Mouse (Mus musculus) T-helper 17 cell (primary cell): ENCODE measurements around the gene Wdr1.
"Not testable (repeated sequence)": the region's sequence is repeated elsewhere in the genome, so short reads cannot be mapped to it uniquely, and the experiment has no call there.

Source experiments
- in situ Hi-C, 2 experiments: fragments of 300-600 bp; cut with MboI, MseI; formaldehyde crosslinking; loops; 1 replicate in 1 of 2; 2 replicates in 1 of 2; pipeline ENCODE4 v1.15.1; 2025; ENCODE audit warnings: high pct_unique_total_duplicates in 2 of 2

The Wdr1 gene

DNA sequence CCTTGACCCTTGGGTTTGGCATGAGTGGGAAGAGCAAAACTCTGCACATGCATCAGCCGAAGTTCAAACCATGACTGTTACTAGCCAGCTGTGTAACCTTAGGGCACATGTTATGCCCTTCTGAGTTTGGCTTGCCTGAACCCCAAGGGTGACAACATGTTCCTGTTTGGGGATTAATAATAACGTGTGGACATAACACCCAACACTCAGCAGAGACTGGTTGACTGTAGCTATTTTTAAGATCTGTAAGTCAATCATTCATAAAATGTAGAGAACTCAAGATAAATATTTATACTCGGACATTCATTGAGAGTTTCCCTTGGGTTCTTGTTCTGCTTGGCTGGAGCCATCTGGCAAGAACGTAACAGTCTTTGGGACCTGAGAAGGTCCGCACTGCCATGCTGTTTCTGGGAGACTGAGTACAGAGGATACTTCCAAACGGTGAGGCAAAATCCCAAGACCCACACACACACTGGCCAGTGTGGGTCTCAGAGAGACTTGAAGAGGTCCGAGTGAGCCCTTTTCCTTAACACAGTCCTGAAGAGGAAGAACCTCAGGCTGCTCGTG, 66.4 kb downstream of the Wdr1 start:
- in situ Hi-C loops, result no loop called here

DNA sequence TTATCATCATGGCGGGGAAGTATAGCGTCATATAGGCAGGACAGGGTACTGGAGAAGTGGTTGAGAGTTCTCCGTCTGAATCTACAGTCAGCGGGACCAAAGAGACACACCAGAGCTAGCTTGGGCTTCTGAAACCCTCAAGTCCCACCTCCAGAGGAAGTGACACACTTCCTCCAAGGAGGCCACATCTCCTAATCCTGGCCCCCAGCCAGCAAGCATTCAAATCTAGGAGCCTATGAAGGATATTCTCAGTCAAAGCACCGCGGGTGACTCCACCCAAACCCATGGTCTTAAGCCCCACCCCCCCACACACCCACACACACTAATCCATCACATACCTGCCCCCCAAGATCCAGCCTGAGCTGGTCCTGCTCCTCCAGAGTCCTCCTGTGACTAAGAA, 69.1 kb downstream of the Wdr1 start:
- in situ Hi-C loops, result no loop called here

DNA sequence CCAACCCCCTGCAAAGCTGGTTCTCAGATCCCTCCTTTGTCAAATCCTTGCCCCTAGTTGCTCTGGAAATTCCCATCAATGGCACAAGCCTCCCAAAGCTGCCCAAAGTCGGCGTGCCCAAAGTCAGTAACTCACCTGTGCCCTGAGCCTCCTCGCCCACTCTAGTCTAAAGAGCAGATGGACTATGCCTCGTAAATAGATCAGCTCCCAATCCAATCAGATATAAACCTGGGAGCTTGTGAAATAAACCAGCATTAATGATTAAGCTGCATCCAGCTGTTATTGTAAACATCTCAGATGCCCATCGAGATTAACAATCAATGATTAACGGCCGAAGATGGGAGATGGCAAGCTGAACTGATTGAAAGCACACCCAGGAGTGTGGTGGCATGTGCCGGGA, 71.3 kb downstream of the Wdr1 start:
- in situ Hi-C loops, result no loop called here

DNA sequence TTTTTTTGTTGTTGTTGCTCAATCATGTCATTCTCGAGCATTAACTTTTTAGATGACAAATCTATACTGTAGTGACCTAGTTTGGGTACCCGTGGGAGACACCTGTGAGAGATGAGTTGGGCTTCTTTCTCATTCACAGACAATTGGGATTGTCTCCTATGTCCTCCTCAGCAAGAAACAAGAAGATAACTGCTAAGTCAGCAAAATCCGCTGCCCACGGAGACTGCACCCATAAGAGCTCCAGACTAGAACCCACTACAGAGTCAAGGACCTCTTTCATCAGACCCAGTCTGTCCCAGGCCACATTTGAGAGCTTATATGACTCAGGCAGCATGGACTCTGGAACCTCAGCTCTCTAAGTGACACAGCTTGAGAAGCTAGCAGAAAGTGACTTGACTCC, 73.3 kb downstream of the Wdr1 start:
- in situ Hi-C loops, result no loop called here

DNA sequence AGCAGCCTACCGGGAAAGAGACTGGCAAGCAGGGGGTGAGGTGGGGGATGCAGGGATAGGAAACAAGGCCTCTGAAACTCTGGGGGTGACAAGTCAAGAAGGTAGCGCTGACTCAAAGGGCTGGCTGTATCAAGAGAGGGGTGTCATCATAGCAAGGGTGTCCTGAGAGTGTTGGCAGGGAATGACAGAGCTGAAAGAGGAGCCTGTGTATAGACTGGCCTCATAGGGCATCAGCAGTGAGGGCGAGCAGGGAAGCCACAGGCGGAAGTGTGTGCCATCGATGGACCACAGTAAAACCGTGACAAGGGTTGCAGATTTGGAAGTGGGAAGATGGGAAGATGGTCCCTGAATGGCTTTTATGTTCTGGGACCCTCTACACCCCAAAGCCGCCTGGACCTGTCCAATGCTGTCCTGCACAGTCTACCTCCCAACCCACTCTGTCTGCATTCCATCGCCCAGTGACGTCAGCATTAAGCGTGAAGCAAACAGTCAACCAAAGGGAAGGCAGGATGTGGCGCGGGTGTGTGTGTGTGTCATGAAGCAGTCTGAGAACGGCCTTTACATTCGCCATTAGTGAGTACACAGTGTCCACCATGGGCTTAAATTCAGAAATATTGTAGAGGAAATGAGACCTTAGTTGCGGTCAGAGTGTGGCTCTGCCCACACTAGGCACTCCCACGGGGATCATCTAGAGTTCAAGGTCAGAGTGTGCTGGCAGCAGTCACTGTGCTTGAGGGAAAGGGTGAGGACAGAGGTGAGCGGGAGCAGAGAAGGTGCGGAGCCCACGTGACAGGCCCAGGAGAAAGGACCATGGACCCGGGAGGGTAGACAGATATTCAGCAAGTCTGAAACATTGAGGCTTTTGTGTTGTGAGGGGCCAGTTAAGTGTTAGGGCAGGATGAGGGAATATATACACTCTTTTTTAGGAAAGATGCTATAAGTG, 74.1 kb downstream of the Wdr1 start:
- in situ Hi-C loops, result no loop called here

DNA sequence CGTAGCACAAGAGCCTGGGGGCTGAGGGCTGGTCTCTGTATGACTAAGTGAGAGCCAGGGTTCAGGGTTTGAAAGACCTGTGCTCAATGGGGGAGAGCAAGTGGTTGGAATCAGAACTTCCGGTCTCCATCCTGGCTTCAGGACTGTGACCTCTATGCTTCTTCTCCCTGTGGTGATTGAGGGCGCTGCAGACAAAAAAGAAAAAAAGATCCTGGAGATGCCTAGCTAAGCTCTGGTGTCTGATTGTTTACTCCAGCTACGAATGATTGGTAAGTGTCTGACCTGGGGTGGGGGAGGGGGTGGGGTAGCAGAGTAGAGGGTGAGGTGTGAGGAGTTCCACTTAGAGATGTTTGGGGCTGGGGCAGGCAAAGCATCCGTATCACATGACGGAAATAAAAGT, 75.0 kb downstream of the Wdr1 start:
- in situ Hi-C loops, result no loop called here

DNA sequence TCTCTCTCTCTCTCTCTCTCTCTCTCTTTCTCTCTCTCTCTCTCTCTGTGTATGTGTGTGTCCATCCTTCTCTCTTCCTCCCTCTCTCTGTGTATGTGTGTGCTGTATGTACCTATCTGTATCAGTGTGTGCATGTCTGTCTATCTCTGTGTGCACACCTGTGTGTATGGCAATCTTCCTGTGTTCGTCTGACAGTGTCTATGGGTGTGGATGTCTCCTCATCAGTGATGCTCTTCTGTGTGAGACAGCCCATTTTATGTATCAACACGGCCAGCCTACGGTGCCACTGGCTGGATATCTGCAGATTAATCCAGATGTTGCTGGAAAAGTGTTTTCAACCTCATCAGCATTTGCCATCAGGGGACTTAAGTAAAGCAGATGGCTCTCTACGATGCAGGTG, 75.8 kb downstream of the Wdr1 start:
- in situ Hi-C loops, result no loop called here

DNA sequence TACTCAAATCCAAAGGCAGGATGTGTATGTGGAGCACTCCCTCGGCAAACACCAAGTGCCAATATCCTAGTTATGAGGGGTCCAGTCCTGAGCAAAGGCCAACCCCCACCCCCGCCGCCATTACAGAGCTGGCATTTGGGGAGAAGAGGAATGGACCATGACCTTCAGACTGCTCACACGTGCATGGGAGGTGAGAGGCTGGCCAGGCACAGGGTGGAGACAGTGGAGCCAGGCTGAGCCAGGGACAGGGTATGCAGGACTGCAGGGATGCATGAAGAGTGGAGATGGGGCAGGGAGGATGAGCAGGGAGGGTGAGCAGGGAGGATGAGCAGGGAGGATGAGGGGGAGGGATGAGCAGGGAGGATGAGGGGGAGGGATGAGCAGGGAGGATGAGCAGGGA, 77.1 kb downstream of the Wdr1 start:
- in situ Hi-C loops, result no loop called here

DNA sequence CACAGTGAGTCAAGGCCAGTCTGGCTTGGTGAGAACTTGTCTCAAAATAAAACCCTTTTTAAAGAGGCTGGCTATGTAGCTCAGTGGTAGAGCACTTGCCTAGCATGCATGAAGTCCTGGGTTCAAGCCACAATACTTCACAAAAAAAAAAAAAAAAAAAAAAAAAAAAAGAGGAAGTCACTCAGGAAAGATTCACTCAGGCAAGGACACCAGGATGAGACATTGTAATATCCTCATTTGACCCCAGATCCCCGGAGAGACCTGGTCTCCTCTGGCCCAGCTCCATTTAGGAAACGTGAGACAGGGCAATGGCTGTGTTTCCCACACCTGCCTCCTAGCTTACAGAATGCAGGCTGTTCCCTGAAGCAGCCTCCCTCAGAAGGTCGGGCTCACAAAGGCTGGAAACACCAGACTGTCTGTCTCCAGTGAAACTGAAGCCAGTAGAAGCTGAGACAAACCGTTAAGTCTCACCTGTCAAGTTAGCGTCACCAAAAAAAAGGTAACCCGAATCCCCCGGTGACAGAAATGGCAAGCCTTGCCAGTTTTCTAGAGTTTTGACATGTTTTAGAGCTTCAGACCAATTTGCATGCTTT, 79.4 kb downstream of the Wdr1 start:
- in situ Hi-C loops, result loop anchor here in 1 of 2 experiments (5.0 kb wide), 1 partner anchor 84 kb away; no protein-coding TSS in a partner anchor

DNA sequence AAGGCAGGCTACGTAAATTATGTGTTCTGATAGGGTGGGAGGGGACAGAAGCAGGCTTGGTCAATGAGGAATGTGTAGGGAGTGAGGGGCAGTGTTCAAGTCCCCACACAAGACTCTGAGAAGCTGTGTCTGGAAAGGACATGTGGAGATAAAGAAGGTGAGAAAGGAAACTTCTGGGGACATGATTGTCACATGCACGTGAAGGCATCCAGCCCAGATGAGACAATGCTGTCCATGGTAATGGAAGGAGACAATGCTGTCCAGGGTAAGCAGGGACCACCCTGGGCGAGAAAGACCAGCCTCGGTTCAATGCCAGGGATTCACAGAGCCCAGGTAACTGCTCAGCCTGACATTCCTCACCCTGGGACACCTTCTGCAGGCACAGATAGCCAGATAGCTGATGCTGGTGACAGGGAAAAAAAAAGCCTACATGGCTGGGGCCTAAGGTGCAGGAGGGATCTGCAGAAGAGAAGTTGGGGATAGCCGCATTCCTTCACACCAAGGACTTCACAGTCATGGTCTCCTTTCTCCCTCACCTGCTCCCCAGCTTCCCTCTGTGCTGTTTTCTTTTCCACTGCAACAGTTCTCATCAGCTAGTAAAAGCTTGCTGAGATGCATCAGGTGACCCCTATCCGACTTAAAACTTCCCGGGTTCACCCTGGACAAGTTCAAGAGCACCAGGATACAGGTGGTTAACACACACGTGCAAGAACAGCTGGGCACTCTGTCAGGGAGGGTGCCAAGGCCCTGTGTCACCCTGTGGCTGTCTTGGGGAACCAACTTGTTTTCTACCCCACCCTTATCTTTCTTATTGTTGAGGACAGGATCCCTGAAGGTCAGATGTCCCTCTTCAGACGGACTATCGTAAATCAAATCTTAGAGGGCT, 82.0 kb downstream of the Wdr1 start:
- in situ Hi-C loops, result loop anchor here in 1 of 2 experiments (5.0 kb wide), 1 partner anchor 86 kb away; no protein-coding TSS in a partner anchor

DNA sequence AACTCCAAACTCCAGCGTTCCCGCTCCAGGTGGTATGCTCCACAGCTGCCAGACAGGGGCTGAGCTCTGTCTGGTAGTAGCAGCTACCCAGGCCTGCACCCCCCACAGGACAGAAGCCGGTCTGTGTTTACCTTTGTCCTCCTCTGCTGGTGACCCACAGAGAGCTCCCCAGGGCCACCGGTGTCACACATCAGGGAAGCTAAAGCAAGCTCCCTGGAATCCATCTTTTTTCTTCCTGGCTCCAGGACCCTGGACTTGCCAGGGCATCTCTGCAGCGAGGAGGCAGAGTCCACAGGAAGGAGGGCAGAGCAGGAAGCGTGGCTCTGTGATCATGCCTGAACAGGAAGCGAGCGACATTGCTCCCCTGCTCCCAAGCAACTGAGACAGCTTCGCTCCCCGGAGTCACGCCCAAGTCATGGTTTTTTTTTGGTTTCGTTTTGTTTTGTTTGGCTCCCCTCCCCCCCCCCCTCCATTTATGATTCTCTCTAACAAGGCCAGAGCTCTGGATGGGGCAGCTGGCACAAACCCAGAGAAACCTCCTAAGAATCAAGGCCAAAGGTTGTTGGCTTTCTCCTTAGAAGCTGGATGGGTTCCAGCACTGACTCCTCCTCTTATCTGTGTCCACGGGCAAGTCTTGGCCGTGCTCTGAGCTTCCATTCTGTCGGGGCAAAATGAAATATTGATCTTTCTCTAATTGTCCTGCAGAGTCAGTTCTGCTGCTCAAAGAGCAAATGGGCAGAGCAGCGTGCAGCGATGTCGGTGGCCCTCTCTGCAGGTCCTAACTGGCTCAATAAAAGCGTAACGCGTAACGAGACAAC, 82.9 kb downstream of the Wdr1 start:
- in situ Hi-C loops, result loop anchor here in 1 of 2 experiments (5.0 kb wide), 1 partner anchor 87 kb away; no protein-coding TSS in a partner anchor

DNA sequence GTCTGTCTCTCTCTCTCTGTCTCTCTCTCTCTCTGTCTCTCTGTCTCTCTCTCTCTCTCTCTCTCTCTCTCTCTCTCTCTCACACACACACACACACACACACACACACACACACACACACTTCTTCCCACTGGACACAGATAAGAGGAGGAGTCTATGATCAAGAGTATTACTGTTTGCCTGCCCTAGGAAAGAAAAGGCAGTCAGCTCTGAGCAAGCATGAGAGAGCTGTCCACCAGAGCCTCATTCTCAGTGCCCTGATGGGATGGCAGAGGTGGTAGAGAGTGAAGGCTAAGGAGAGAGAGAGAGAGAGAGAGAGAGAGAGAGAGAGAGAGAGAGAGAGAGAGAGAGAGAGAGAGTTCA, 83.5 kb downstream of the Wdr1 start:
- in situ Hi-C loops, result not testable (repeated sequence)

DNA sequence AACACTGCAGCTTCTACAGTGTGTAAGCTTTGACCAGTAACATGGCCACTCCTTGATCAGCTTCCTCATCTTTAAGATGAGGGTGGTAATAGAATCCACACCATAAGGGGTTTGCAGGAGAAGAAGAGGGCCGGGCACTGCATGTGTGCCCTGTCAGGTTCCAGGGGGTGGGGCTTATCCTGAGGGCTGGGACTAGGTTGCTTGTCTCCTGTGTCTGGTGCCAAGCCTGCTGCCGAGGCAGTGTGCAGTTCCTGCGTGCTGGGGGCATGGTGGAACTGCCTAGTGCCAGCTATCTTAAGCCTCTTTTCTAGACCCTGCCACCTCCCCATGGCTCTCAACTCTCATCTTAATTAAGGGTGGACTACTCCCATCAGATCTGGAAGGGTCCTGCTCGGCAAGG, 84.0 kb downstream of the Wdr1 start:
- in situ Hi-C loops, result no loop called here

DNA sequence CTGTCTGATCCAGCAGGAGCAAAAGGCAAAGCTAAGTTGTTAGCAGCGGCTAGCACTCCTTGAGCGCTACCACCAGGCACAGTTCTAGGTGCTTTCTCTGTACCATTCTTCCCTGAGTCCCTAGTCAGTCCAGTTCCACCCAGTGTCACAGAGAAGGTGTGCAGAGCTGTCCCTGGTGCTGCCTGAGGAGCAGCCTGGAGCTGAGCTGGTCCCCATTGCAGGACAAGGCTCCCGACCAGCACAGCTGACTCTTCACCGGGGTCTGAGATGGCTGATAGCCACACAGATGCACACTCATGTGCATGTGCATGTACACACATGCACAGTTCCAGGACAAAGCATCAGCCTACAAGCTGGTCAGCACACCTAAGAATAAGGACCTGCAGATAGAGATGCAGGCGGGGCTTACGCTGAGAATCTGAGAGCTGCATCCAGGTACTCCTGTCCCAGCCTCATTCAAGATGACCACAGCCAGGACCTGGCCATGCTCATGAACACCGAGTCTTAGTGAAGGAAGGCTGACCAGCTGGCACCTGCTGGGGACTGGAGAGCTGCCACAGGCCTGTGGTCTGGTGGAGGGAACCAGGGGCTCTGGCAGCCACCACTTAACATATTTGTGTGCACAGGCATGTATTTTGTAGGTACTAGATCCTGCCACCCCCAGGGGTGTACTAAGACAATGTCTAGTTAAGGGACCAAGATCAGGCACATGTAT, 85.1 kb downstream of the Wdr1 start:
- in situ Hi-C loops, result no loop called here

DNA sequence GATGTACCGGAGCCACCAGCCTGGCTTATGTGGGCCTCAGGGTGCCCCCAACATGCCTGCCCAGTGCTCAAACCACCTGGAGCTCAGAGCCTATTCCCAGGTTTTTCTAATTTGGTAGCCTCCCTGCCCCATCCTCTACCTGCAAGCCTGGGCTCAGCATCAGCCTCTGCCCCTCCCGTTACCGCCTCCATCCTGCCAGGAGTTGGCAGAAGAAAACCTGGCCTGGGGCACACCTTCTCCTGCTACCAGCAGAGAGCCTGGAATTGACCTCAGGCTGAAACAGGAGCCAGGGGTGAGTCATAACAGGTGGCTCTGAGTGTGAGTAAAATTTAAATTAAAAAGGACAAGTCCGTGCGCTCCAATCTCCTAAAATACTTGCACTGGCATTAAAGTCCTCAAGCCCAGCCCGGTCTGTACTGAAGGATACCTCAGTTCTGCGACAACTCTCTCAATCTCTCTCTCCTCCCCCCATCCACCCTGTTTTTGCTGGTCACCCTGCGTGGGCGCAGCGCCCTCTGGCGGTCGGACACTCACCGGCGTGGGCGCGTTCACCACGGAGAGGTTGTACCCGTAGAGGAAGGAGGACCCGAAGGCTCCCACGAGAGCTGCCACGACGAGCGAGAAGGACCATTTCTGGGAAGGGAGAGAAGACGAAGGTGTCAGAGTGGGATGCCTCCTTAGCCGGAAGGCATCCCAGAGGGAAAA, 86.0 kb downstream of the Wdr1 start:
- in situ Hi-C loops, result no loop called here
